Mouse (Mus musculus): ENCODE data around the gene Naa38. TPM values are rescaled to one million over a fixed set of nuclear protein-coding genes. Genes with fewer than 3 reads are reported as not detected.
A peak's percentile ranks its signal among the peaks of the same experiment; 100 is the strongest.

The Naa38 gene
- polyA plus RNA-seq, 1 experiment from 2014 or later, result 142 TPM

DNA sequence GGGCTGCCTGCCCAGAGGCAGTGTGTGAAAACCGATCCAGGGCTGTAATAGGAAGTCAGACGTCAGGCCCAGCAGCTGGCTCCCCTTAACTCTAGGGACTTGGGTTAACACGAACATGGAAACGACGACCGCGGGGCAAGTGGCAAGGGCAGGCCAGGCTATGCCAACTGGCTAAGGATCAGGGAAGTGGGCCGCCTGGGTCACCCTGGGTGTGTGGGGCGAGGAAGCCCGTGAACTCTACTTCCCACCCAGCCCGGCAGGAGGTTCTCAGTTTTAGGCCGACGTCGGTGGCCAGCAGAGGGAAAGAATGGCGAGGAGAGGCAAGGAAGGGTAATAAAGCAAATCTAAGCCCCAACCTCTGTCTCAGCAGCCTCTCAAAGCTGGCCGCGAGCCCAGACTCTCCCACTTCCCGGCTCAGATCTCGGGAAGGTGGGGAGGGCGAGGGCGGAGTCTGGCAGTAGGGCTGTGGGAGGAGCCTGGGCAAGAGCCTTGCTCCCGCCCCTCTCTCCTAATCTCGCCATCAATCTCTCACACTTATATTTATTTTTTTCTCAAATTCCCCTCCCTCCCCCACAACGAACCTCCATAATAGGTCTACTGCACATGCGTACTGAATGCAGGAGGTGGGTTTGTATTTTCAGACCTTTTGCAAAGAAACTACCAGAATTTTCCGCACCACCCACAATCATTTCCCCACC is 29.0 kb upstream of the Naa38 start:
- ATAC-seq (peak; percentile 81), DNase-seq (ENCODE audit: low spot score) (peak; percentile 99)
- H3K9me3 ChIP-seq (replicated peaks; ENCODE audit: control insufficient read depth, low read length), result no peaks in the 10 kb centered on the region
- H3K4me3 ChIP-seq (ENCODE audit: low read depth, low read length), result peak overlapping the region; percentile 97
- H3K36me3 ChIP-seq (ENCODE audit: control insufficient read depth, insufficient read depth, low read length), result peaks cover 31% of the 10 kb centered on the region
- peaks cover 35% of the 10 kb centered on the region for H3K4me1 ChIP-seq (ENCODE audit: control insufficient read depth, insufficient read depth, low read length)
- H3K4me2 ChIP-seq (ENCODE audit: low read length), result peak overlapping the region; percentile 96
- under 1% methylated on average over 26 of the region's 26 CpGs for WGBS
- H3K9ac ChIP-seq (ENCODE audit: low read length), result peak overlapping the region; percentile 100
- H3K27me3 ChIP-seq (replicated peaks; ENCODE audit: control insufficient read depth, insufficient read depth, low read length), result no peaks in the 10 kb centered on the region
- H3K27ac ChIP-seq (ENCODE audit: low read depth, low read length), result peak overlapping the region; percentile 100

DNA sequence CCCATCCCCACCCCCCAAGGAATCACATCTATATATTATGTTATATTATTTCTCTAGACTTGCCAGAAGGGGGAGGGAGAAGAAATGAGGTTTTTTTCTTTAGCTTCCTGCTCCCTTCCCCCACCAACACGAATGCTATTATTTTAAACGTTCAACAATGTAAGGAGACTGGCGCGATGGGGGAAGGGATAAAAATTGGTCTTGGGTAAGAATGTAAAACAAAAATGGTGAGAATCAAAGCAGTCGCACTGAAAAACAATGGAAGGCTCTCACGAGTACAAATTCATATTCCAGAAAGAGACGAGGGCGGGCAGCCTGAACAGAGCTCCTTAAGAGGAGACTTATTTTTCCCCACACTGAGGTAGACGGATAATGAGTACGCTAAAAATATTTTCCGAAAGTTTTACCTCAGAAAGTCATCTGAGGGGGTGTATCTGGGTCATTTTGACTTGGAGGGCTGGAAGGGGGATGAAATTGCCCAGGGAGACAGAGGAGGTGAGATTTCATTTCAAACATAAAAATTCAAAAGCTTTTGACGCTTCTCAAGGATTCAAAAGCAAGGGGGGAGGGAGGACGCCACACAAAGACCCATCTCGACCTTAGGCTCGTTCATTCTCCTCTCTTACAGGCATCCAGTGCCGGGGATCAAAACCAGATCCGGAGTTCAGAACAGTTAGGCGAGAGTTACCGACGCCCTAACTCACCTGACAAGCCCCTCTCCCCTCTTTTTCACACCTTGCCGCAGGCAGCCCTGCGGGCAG is 28.3 kb upstream of the Naa38 start:
- Histone ChIP-seq H3K4me2 (ENCODE audit: low read length) (peak overlapping the region; percentile 96), H3K9me3 (replicated peaks; ENCODE audit: control insufficient read depth, low read length) (no peaks in the 10 kb centered on the region), H3K4me1 (ENCODE audit: control insufficient read depth, insufficient read depth, low read length) (peaks cover 42% of the 10 kb centered on the region), H3K27me3 (replicated peaks; ENCODE audit: control insufficient read depth, insufficient read depth, low read length) (no peaks in the 10 kb centered on the region), H3K4me3 (ENCODE audit: low read depth, low read length) (peak overlapping the region; percentile 97), H3K9ac (ENCODE audit: low read length) (peak overlapping the region; percentile 100), H3K27ac (ENCODE audit: low read depth, low read length) (peak overlapping the region; percentile 100), H3K36me3 (ENCODE audit: control insufficient read depth, insufficient read depth, low read length) (peaks cover 24% of the 10 kb centered on the region)
- peak; percentile 55 for DNase-seq (ENCODE audit: low spot score)
- WGBS, result under 1% methylated on average over 22 of the region's 22 CpGs
- no peak for ATAC-seq

DNA sequence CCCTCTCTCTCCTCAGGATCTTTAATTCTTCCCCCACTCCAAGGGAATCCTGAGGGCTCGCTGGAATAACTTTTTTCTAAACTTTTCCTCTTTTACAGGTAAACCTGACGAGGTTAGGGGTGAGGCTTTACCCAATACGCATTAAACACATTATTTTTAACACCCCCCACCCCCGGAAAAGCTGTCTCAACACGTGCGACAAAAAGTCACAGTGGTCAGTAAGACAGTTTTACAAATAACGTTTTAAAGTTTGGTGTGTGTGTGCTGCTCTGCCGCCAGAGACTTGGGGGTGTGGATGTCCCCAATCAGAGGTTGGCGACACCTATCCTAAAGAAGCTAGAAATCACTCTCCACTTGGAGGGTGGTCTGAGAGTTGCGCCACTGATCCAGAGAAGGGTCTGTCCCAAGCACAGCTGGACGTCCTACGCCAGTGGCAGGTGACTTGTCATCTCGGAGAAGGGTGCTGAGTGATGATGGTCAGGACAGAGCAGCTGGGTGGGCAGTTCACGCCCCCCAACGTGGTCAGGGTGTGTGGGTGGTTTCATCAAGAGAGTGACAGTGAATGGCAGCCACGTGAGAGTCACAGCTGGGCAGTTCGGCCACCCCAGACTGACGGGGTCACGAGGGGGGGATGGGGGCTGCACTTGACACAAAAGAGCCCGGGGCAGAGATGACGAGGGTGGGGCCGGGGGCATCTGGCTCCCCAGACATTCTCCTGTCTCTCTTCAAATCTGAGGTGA is 27.5 kb upstream of the Naa38 start:
- peaks cover 18% of the 10 kb centered on the region for H3K36me3 ChIP-seq (ENCODE audit: control insufficient read depth, insufficient read depth, low read length)
- H3K9ac ChIP-seq (ENCODE audit: low read length), result peak overlapping the region; percentile 100
- peak overlapping the region; percentile 97 for H3K4me3 ChIP-seq (ENCODE audit: low read depth, low read length)
- peaks cover 47% of the 10 kb centered on the region for H3K4me1 ChIP-seq (ENCODE audit: control insufficient read depth, insufficient read depth, low read length)
- DNase-seq (ENCODE audit: low spot score) (peak; percentile 17), ATAC-seq (no peak)
- no peaks in the 10 kb centered on the region for H3K27me3 ChIP-seq (replicated peaks; ENCODE audit: control insufficient read depth, insufficient read depth, low read length)
- under 1% methylated on average over 22 of the region's 22 CpGs for WGBS
- H3K9me3 ChIP-seq (replicated peaks; ENCODE audit: control insufficient read depth, low read length), result no peaks in the 10 kb centered on the region
- H3K4me2 ChIP-seq (ENCODE audit: low read length), result peak overlapping the region; percentile 96
- H3K27ac ChIP-seq (ENCODE audit: low read depth, low read length), result peak overlapping the region; percentile 100

DNA sequence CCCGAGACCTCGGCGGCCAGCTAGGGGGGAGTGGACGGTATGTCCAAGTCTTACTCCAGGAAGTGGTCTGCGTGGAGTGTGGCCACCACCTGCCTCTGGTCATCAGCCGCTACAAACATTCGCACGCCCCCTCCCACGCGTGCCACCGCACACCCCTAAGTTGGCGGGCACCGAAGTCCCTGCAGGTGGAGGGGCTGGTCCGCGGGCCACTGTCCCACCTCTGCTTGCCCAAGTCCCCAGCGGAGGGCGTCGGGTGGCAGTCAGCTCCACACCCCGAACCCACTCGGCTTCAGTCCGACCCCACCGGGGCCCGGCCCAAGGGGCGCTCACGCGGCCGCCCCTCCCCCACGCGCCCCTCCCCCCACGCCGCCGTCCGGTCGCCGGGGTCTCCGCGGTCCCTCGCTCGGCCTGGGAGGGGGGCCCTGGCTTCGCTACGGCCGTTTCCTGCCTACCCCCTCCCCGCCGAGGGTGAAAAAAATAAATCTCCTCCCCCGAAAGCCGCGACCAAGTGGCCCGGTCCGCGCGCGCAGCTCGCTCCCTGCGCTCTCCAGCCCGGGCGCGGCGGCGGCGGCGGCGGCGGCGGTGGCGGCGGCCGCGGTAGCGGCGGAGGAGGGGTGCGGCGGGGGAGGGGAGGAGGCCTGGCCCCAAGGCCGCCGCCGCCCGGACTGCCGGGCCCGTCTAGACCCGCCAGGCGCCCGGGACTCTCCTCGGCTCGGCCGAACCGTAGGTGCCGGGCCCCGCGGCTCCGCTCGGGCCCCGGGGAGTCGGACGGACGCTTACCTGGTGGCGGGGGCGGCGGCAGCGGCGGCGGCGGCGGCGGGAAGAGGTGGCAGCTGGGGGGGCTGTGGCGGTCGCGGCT is 26.7 kb upstream of the Naa38 start:
- no peaks in the 10 kb centered on the region for H3K27me3 ChIP-seq (replicated peaks; ENCODE audit: control insufficient read depth, insufficient read depth, low read length)
- peaks cover 47% of the 10 kb centered on the region for H3K4me1 ChIP-seq (ENCODE audit: control insufficient read depth, insufficient read depth, low read length)
- peak overlapping the region; percentile 97 for H3K4me3 ChIP-seq (ENCODE audit: low read depth, low read length)
- WGBS, result under 1% methylated on average over 55 of the region's 106 CpGs
- H3K9ac ChIP-seq (ENCODE audit: low read length), result peak overlapping the region; percentile 100
- ATAC-seq (no peak), DNase-seq (ENCODE audit: low spot score) (peak; percentile 42)
- H3K9me3 ChIP-seq (replicated peaks; ENCODE audit: control insufficient read depth, low read length), result no peaks in the 10 kb centered on the region
- peak overlapping the region; percentile 96 for H3K4me2 ChIP-seq (ENCODE audit: low read length)
- H3K27ac ChIP-seq (ENCODE audit: low read depth, low read length), result peak overlapping the region; percentile 100
- H3K36me3 ChIP-seq (ENCODE audit: control insufficient read depth, insufficient read depth, low read length), result peaks cover 11% of the 10 kb centered on the region

DNA sequence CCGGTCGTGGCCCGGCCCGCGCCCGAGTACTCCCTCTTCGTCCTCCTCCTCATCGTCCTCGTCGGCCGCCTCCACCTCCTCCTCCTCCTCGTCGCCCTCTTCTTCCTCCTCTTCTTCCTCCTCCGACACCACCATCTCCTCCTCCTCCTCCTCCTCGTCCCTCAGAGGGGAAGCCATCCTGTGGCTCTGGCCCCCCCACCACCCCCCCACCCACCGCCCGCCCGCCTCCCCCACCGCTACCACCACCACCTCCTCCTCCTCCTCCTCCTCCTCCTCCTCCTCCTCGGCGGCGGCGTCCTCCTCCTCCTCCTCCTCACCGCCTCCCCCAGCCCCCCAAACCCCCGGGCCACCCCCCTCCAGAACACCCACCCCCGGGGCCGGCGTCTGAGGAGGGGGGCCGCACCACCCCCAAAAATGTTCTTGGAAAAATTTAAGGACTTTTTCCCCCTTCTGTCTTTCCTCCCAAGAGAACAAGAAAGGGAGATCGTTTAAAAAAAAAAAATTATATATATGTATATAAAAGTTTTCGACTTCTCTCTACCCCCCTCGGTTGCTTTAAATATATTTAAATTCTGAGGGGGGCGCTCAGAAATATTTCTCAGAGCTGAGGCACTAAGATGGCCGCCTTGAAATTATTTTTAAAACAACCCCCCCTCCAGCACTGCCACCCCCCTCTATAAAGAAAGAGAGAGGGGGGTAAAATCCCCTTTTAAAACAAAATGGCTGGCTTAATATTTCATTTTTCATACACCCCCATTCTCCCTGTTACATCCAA is 25.9 kb upstream of the Naa38 start, which contains the start of gene Chd3:
Gene Chd3, minus strand, starts transcription at position 192 of the 775 bp plus-strand sequence.
- Histone ChIP-seq H3K27ac (ENCODE audit: low read depth, low read length) (peak within 1 kb of the TSS; percentile 100), H3K4me1 (ENCODE audit: control insufficient read depth, insufficient read depth, low read length) (peaks cover 41% of the 10 kb centered on the region), H3K36me3 (ENCODE audit: control insufficient read depth, insufficient read depth, low read length) (peaks cover 6% of the 10 kb centered on the region), H3K4me2 (ENCODE audit: low read length) (peak within 1 kb of the TSS; percentile 96), H3K4me3 (ENCODE audit: low read depth, low read length) (peak within 1 kb of the TSS; percentile 97), H3K9ac (ENCODE audit: low read length) (peak within 1 kb of the TSS; percentile 100), H3K27me3 (replicated peaks; ENCODE audit: control insufficient read depth, insufficient read depth, low read length) (no peaks in the 10 kb centered on the region), H3K9me3 (replicated peaks; ENCODE audit: control insufficient read depth, low read length) (no peaks in the 10 kb centered on the region)
- peak; percentile 42 for DNase-seq (ENCODE audit: low spot score)
- no peak for ATAC-seq
- WGBS, result 2% methylated on average over 16 of the region's 34 CpGs

DNA sequence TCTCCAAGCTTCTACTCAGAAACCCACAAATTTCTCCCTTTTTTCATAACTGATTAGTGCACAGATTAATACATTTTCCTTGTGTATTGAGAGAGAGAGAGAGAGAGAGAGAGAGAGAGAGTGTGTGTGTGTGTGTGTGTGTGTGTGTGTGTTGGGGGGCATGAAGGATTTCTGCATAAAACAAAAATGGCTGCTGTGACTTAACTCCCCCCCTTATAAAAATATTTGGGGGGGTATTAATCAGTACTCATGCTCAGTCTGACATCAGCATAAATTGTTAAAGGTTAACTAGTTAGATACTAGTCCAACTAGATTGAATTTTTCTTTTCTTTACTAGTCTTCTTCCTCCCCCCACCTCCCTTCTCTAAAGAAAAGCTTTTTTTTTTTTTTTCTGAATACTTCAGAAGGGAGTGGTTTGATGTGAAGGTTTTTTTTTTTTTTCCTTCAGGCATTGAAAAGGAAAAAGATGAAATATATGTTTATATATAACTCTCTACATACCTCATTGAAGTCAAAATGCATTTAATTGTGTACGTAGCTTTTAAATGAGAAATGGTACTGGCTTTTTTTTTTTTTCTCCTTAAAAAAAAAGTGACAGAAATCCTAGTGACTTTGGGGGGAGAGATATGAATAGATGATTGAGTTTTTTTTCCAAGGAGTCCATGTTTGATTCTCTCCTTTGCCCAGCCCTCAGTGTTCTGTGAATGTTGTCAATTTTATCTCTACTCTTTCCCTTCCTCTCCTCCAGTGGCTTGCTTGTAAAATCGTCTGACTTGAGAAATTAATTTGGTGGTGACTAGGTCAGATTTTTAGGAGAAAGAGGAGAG is 25.1 kb upstream of the Naa38 start:
- Histone ChIP-seq H3K36me3 (ENCODE audit: control insufficient read depth, insufficient read depth, low read length) (peaks cover 5% of the 10 kb centered on the region; the same call in 1 of the 2 replicates), H3K4me2 (ENCODE audit: low read length) (peak overlapping the region; percentile 96), H3K27me3 (replicated peaks; ENCODE audit: control insufficient read depth, insufficient read depth, low read length) (no peaks in the 10 kb centered on the region), H3K4me1 (ENCODE audit: control insufficient read depth, insufficient read depth, low read length) (peaks cover 33% of the 10 kb centered on the region), H3K27ac (ENCODE audit: low read depth, low read length) (peak overlapping the region; percentile 100), H3K9ac (ENCODE audit: low read length) (peak overlapping the region; percentile 100), H3K4me3 (ENCODE audit: low read depth, low read length) (peak overlapping the region; percentile 97), H3K9me3 (replicated peaks; ENCODE audit: control insufficient read depth, low read length) (no peaks in the 10 kb centered on the region)
- ATAC-seq, result no peak
- 16% methylated on average over 2 of the region's 2 CpGs for WGBS
- DNase-seq (ENCODE audit: low spot score), result peak; percentile 59

DNA sequence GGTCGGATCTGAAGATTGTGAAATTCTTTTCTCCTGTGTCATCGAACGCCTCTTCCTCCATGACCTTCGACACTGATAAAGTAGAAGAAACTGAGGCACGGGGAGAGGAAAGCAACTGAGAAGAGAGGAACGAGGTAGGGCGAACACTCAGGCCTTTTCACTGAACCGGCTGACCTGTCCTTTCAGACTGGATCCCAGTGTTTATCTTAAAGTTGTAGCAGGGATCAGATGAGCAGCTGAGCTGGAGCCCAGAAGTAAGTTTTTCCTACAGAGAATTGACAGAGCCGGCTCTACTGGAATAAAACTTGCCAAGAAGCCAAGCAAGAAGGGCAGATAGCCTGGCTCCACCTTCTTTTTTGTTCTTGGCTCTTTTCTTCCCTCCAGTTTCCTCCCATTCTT is 24.5 kb upstream of the Naa38 start:
- Histone ChIP-seq H3K9ac (ENCODE audit: low read length) (peak overlapping the region; percentile 18; the same call in 1 of the 2 replicates), H3K4me1 (ENCODE audit: control insufficient read depth, insufficient read depth, low read length) (peaks cover 27% of the 10 kb centered on the region), H3K4me3 (ENCODE audit: low read depth, low read length) (0 out of 2 replicates have a peak overlapping the region, but pooled peaks have one; percentile 4), H3K27ac (ENCODE audit: low read depth, low read length) (peak overlapping the region; percentile 88), H3K36me3 (ENCODE audit: control insufficient read depth, insufficient read depth, low read length) (peaks cover 8% of the 10 kb centered on the region; the same call in 1 of the 2 replicates), H3K27me3 (replicated peaks; ENCODE audit: control insufficient read depth, insufficient read depth, low read length) (no peaks in the 10 kb centered on the region), H3K9me3 (replicated peaks; ENCODE audit: control insufficient read depth, low read length) (no peaks in the 10 kb centered on the region), H3K4me2 (ENCODE audit: low read length) (peak overlapping the region; percentile 28)
- DNase-seq (ENCODE audit: low spot score) (peak; percentile 22), ATAC-seq (no peak)
- WGBS, result 15% methylated on average over 9 of the region's 9 CpGs

All from forebrain, embryonic 14.5 days (tissue).